Mouse (Mus musculus): ENCODE measurements around the gene Olfr787. TPM values are rescaled to one million over a fixed set of nuclear protein-coding genes. Genes with fewer than 3 reads are reported as not detected.

Olfr787 gene
- polyA plus RNA-seq (2012; rRNA removed) = not detected in 2 replicates

DNA sequence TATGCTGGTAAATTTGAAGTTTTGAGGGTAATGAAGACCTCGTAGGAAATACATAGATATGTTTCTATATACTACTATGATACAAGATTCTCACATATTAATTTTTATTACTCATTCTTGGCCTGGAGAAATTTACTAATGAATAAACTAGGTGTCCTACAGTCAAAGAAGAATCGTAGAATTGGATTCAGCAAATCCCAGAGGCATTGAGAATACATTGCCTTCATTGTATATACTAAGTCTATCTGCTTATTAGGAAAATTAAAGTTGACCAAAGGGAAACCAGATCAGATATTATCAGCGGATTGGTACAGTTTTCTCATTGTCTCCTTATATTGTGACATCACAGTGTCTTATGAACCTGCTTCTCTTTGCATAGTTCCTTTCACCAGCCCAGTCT is at the start of gene Olfr787:
TSS of gene Olfr787 (plus strand) at position 301 of the 400 bp plus-strand sequence.
- Histone ChIP-seq H3K4me1 (ENCODE audit: control insufficient read depth, insufficient read depth, insufficient read length) (no peaks in the 10 kb centered on the region), H3K27me3 (ENCODE audit: control insufficient read depth, insufficient read depth, low read length) (no peaks in the 10 kb centered on the region), H3K27ac (ENCODE audit: insufficient read depth, low read length) (no peak within 1 kb of the TSS), H3K36me3 (ENCODE audit: control insufficient read depth, insufficient read depth, low read length) (no peaks in the 10 kb centered on the region), H3K4me3 (ENCODE audit: extremely low read depth, insufficient read depth, insufficient read length) (no peak within 1 kb of the TSS)
- DNase-seq (ENCODE audit: low read depth in 1 of 2, low spot score in 2 of 2) = no peak
- TF ChIP-seq CTCF (IDR thresholded peaks at IDR 0.05; ENCODE audit: extremely low read depth, insufficient read depth, insufficient read length, insufficient replicate concordance) (no peak), POLR2A (IDR thresholded peaks at IDR 0.05; ENCODE audit: low read depth, low read length) (no peak)
- 75% methylated on average over 3 of the region's 3 CpGs for WGBS

DNA sequence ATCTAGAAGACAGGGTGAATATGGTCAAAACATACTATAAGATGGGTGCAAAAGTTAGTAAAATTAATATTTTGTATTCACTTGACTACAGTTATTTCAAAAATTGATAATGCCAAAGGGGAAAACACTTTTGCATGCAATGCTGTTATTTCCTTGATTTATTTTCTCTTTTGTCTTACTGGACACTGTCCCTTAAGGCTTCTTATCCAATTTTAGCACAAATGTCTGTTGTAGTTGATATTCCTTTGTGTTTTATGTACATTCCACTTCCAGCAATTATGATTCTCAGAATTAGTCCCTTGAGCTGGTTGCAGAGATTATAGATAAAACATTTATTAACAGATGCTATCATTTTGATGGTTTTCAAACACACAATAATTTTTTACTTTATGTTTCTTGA is 34.7 kb upstream of the Olfr787 start, which contains the start of gene Olfr786:
TSS of gene Olfr786 (plus strand) at position 301 of the 400 bp plus-strand sequence.
- Histone ChIP-seq H3K36me3 (ENCODE audit: control insufficient read depth, insufficient read depth, low read length) (no peaks in the 10 kb centered on the region), H3K27me3 (ENCODE audit: control insufficient read depth, insufficient read depth, low read length) (no peaks in the 10 kb centered on the region), H3K4me1 (ENCODE audit: control insufficient read depth, insufficient read depth, insufficient read length) (no peaks in the 10 kb centered on the region), H3K4me3 (ENCODE audit: extremely low read depth, insufficient read depth, insufficient read length) (no peak within 1 kb of the TSS), H3K27ac (ENCODE audit: insufficient read depth, low read length) (no peak within 1 kb of the TSS)
- DNase-seq (ENCODE audit: low read depth in 1 of 2, low spot score in 2 of 2) = no peak
- no peak for TF ChIP-seq CTCF (IDR thresholded peaks at IDR 0.05; ENCODE audit: extremely low read depth, insufficient read depth, insufficient read length, insufficient replicate concordance)
- TF ChIP-seq POLR2A (IDR thresholded peaks at IDR 0.05; ENCODE audit: low read depth, low read length) = no peak

DNA sequence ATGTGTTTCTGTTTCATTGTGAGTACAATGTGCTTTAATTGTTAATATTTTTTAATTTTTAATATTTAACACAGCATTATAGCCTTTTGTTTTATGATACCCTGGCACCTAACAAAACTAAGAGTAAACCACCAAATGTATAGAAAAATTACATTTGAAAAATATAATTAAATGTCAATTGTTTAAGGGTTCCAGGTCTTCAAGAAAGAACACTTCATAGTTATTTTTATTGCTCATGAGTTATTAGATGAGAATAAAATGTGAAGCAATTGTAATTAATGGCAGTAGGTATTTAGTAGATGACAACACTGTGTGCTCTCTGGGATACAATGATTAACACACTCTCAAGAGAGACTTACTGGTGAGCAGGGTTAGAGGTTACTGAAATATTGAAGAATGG is 9.0 kb downstream of the Olfr787 start, which contains the start of gene Olfr788:
TSS of gene Olfr788 (plus strand) at position 301 of the 400 bp plus-strand sequence.
- Histone ChIP-seq H3K4me3 (ENCODE audit: extremely low read depth, insufficient read depth, insufficient read length) (no peak within 1 kb of the TSS), H3K27ac (ENCODE audit: insufficient read depth, low read length) (no peak within 1 kb of the TSS), H3K4me1 (ENCODE audit: control insufficient read depth, insufficient read depth, insufficient read length) (no peaks in the 10 kb centered on the region), H3K27me3 (ENCODE audit: control insufficient read depth, insufficient read depth, low read length) (no peaks in the 10 kb centered on the region), H3K36me3 (ENCODE audit: control insufficient read depth, insufficient read depth, low read length) (no peaks in the 10 kb centered on the region)
- no peak for DNase-seq (ENCODE audit: low read depth in 1 of 2, low spot score in 2 of 2)
- TF ChIP-seq CTCF (IDR thresholded peaks at IDR 0.05; ENCODE audit: extremely low read depth, insufficient read depth, insufficient read length, insufficient replicate concordance) (no peak), POLR2A (IDR thresholded peaks at IDR 0.05; ENCODE audit: low read depth, low read length) (no peak)

DNA sequence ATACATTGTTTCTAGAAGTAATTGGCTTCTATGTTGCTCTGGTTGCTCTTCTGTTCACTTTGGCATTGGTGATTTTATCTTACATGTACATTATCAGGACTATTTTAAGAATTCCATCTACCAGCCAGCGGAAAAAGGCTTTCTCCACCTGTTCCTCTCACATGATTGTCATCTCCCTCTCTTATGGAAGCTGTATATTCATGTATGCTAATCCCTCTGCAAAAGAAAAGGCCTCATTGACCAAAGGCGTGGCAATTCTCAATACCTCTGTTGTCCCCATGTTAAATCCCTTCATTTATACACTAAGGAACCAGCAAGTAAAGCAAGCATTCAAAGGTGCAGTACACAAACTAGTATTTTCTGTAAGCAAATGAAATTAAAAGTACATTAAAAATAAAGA is 11.6 kb downstream of the Olfr787 start:
- Histone ChIP-seq H3K27me3 (ENCODE audit: control insufficient read depth, insufficient read depth, low read length) (no peaks in the 10 kb centered on the region), H3K27ac (ENCODE audit: insufficient read depth, low read length) (no peak overlapping the region), H3K4me1 (ENCODE audit: control insufficient read depth, insufficient read depth, insufficient read length) (no peaks in the 10 kb centered on the region), H3K36me3 (ENCODE audit: control insufficient read depth, insufficient read depth, low read length) (no peaks in the 10 kb centered on the region), H3K4me3 (ENCODE audit: extremely low read depth, insufficient read depth, insufficient read length) (no peak overlapping the region)
- 75% methylated on average over 2 of the region's 2 CpGs for WGBS
- no peak for DNase-seq (ENCODE audit: low read depth in 1 of 2, low spot score in 2 of 2)
- TF ChIP-seq CTCF (IDR thresholded peaks at IDR 0.05; ENCODE audit: extremely low read depth, insufficient read depth, insufficient read length, insufficient replicate concordance) (no peak), POLR2A (IDR thresholded peaks at IDR 0.05; ENCODE audit: low read depth, low read length) (no peak)

DNA sequence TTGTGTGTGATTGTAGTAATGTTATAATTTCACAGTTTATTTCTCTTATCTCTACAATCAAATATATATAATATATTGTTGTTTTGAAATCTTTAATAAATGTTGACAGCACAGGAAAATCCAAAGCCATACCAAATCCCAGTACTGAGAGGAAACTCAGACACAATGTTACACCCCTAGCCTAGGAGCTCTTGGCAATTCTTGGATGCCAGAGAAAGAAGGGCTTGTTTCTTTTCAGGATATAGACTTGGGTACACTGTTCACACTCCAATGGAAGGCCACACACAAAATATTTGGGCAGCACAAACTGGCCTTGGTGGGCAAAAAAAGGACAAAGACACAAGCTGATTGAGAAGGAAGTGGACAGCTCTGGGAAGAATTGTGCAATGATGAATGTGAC is 12.1 kb downstream of the Olfr787 start:
- H3K36me3 ChIP-seq (ENCODE audit: control insufficient read depth, insufficient read depth, low read length) = no peaks in the 10 kb centered on the region
- no peaks in the 10 kb centered on the region for H3K4me1 ChIP-seq (ENCODE audit: control insufficient read depth, insufficient read depth, insufficient read length)
- no peak overlapping the region for H3K4me3 ChIP-seq (ENCODE audit: extremely low read depth, insufficient read depth, insufficient read length)
- no peak for DNase-seq (ENCODE audit: low read depth in 1 of 2, low spot score in 2 of 2)
- TF ChIP-seq POLR2A (IDR thresholded peaks at IDR 0.05; ENCODE audit: low read depth, low read length) = no peak
- no peak for TF ChIP-seq CTCF (IDR thresholded peaks at IDR 0.05; ENCODE audit: extremely low read depth, insufficient read depth, insufficient read length, insufficient replicate concordance)
- H3K27me3 ChIP-seq (ENCODE audit: control insufficient read depth, insufficient read depth, low read length) = no peaks in the 10 kb centered on the region
- H3K27ac ChIP-seq (ENCODE audit: insufficient read depth, low read length) = no peak overlapping the region

DNA sequence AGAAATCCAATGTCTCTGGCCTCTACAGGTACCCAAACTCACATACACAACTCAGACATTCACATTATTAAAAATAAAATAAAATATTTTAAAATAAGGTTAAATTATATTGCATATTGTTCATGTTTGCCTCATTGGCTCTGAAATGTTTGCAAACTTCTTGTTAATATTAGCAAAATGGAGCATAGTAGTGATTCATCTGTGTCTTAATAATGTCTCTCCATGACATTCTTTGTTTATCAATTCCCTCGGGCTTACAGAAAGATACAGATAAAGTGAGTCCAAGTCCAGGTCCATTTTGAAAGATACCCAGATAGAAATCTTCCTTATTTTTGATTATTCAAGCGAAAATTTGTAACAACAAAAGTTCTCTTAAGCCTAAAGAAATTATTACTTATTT is 22.8 kb downstream of the Olfr787 start, which contains the start of gene Olfr789:
TSS of gene Olfr789 (plus strand) at position 301 of the 400 bp plus-strand sequence.
- DNase-seq (ENCODE audit: low read depth in 1 of 2, low spot score in 2 of 2) = no peak
- no peak within 1 kb of the TSS for H3K4me3 ChIP-seq (ENCODE audit: extremely low read depth, insufficient read depth, insufficient read length)
- no peaks in the 10 kb centered on the region for H3K36me3 ChIP-seq (ENCODE audit: control insufficient read depth, insufficient read depth, low read length)
- H3K4me1 ChIP-seq (ENCODE audit: control insufficient read depth, insufficient read depth, insufficient read length) = no peaks in the 10 kb centered on the region
- WGBS = 62% methylated on average over 2 of the region's 2 CpGs
- no peaks in the 10 kb centered on the region for H3K27me3 ChIP-seq (ENCODE audit: control insufficient read depth, insufficient read depth, low read length)
- TF ChIP-seq POLR2A (IDR thresholded peaks at IDR 0.05; ENCODE audit: low read depth, low read length) (no peak), CTCF (IDR thresholded peaks at IDR 0.05; ENCODE audit: extremely low read depth, insufficient read depth, insufficient read length, insufficient replicate concordance) (no peak)
- H3K27ac ChIP-seq (ENCODE audit: insufficient read depth, low read length) = no peak within 1 kb of the TSS

DNA sequence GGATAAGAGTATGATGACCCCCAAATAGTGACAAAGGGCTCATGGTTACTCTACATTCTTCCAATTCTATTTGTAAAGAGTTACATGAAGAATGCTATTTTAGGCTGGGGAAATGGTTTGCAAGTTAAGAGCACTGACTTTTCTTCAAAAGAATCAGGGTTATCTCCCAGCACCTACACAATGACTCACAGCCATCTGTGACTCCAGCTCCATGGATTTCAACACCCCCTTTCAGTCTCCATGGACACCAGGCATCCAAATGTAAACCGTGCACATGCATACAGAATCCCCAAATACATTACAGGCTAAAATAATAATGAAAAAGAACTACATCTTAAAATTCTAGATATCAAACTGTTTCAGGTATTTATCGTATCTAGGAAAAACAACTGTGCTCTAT is 28.4 kb downstream of the Olfr787 start:
- H3K27me3 ChIP-seq (ENCODE audit: control insufficient read depth, insufficient read depth, low read length) = no peaks in the 10 kb centered on the region
- DNase-seq (ENCODE audit: low read depth in 1 of 2, low spot score in 2 of 2) = no peak
- WGBS = 77% methylated on average over 2 of the region's 2 CpGs
- H3K27ac ChIP-seq (ENCODE audit: insufficient read depth, low read length) = no peak overlapping the region
- no peak for TF ChIP-seq CTCF (IDR thresholded peaks at IDR 0.05; ENCODE audit: extremely low read depth, insufficient read depth, insufficient read length, insufficient replicate concordance)
- no peak for TF ChIP-seq POLR2A (IDR thresholded peaks at IDR 0.05; ENCODE audit: low read depth, low read length)
- H3K4me1 ChIP-seq (ENCODE audit: control insufficient read depth, insufficient read depth, insufficient read length) = no peaks in the 10 kb centered on the region
- H3K4me3 ChIP-seq (ENCODE audit: extremely low read depth, insufficient read depth, insufficient read length) = no peak overlapping the region
- no peaks in the 10 kb centered on the region for H3K36me3 ChIP-seq (ENCODE audit: control insufficient read depth, insufficient read depth, low read length)

All from spleen, adult 2 months (tissue).